9 mouse cellular contexts compared by ENCODE assay signal in genomic region chr17:8525971-8526740, GRCm38 (mm10). TPM values are rescaled to one million over a fixed set of nuclear protein-coding genes. Genes with fewer than 3 reads are reported as not detected.
A peak's percentile ranks its signal among the peaks of the same experiment; 100 is the strongest.
DNase-seq lines count a peak whose midpoint lies in the region; ATAC-seq lines count a peak whose summit lies in the region.
"Had no signal": no experiment of that assay in that cellular context is flagged by ENCODE, and none has a peak within 500 bp of the region (broad histone marks: within the 10 kb centered on the region; RNA-seq: fewer than 3 reads in every experiment).

No protein-coding gene starts in this region.

- DNase-seq in left cerebral cortex, postnatal 36 days (ENCODE audit: low spot score in 2 of 2), result peak; percentile 53 to 62
- no peak for DNase-seq in left cerebral cortex, adult 8-10 months (ENCODE audit: low spot score in 2 of 2)
- peak; percentile 68 to 71 for DNase-seq in cerebellum, adult 18-20 months
- DNase-seq in forebrain, embryonic 10.5 days (ENCODE audit: extremely low spot score, low spot score), result peak; percentile 31
- peak; percentile 8 for DNase-seq in kidney, postnatal 14 days
- DNase-seq in testis, postnatal 10 days (ENCODE audit: low spot score), result no peak
- DNase-seq in lung, adult 18-20 months, result no peak

- no peak overlapping the region for H3K27ac ChIP-seq in forebrain, embryonic 10.5 days
- no peak overlapping the region for H3K27ac ChIP-seq in stomach, embryonic 14.5 days (ENCODE audit: low read length)

- no peaks in the 10 kb centered on the region for H3K36me3 ChIP-seq in forebrain, embryonic 10.5 days (replicated peaks)
- H3K36me3 ChIP-seq in stomach, embryonic 14.5 days (ENCODE audit: control insufficient read depth, insufficient read depth, low read length), result no peaks in the 10 kb centered on the region

- H3K9ac ChIP-seq in stomach, embryonic 14.5 days (replicated peaks; ENCODE audit: low read depth, low read length), result no peak overlapping the region

- intact Hi-C loops in left cerebral cortex, postnatal 36 days (cut with DNase I), result loop anchor here (2.0 to 5.0 kb wide), 2 partner anchors 59 to 67 kb away; no protein-coding TSS in a partner anchor

- no peak for ATAC-seq in stomach, embryonic 14.5 days (ENCODE audit: insufficient number of reproducible peaks, insufficient read depth, low FRiP score, low read depth)

- 3% methylated on average over 21 of the region's 21 CpGs for WGBS in forebrain, embryonic 10.5 days
- 7% methylated on average over 21 of the region's 21 CpGs for WGBS in stomach, embryonic 14.5 days

- peaks cover 34% of the 10 kb centered on the region for H3K4me1 ChIP-seq in forebrain, embryonic 10.5 days
- H3K4me1 ChIP-seq in stomach, embryonic 14.5 days (ENCODE audit: control insufficient read depth, insufficient read depth, low read length), result peaks cover 10% of the 10 kb centered on the region; the same call in 1 of the 2 replicates

- peaks cover 64% of the 10 kb centered on the region for H3K27me3 ChIP-seq in forebrain, embryonic 10.5 days (ENCODE audit: poor library complexity, severe bottlenecking)
- H3K27me3 ChIP-seq in stomach, embryonic 14.5 days (ENCODE audit: control insufficient read depth, insufficient read depth, low read length), result peaks cover 26% of the 10 kb centered on the region; the same call in 1 of the 2 replicates

- peak overlapping the region; percentile 96 for H3K4me2 ChIP-seq in stomach, embryonic 14.5 days (replicated peaks; ENCODE audit: low read depth, low read length)

- peak overlapping the region; percentile 68 for H3K4me3 ChIP-seq in forebrain, embryonic 10.5 days
- peak overlapping the region; percentile 46; the same call in 1 of the 2 replicates for H3K4me3 ChIP-seq in stomach, embryonic 14.5 days (ENCODE audit: low read depth, low read length)

- H3K9me3 ChIP-seq in forebrain, embryonic 10.5 days, result no peaks in the 10 kb centered on the region
- H3K9me3 ChIP-seq in stomach, embryonic 14.5 days (ENCODE audit: control insufficient read depth, low read depth, low read length), result no peaks in the 10 kb centered on the region

RNA-seq across cellular contexts. Expression of gene Pde10a, which starts 1.0 kb away (rescaled TPM):
- 100 to 1,000 TPM in 1 of 2 experiments, 10 to 100 TPM in 1; 75.0 to 128 TPM for total RNA-seq in left cerebral cortex, postnatal 36 days (2021)
- total RNA-seq in left cerebral cortex, adult 8-10 months (2022), result 100 to 1,000 TPM; 174 to 238 (median 211) TPM
- 3.1 and 3.6 TPM in 2 replicates for polyA plus RNA-seq in forebrain, embryonic 10.5 days (2016; fragmentation: Nextera tagmentation; extraction: Ambion mirVana)
- polyA plus RNA-seq in stomach, embryonic 14.5 days (2014; fragmentation: Nextera tagmentation; extraction: Ambion mirVana), result 1.3 and 1.4 TPM in 2 replicates

RNA-seq across cellular contexts. Expression of gene Gm17087, which starts 40.6 kb away (rescaled TPM):
- not detected for total RNA-seq in left cerebral cortex, postnatal 36 days (2021)
- total RNA-seq in left cerebral cortex, adult 8-10 months (2022), result not detected
- not detected in 2 replicates for polyA plus RNA-seq in forebrain, embryonic 10.5 days (2016; fragmentation: Nextera tagmentation; extraction: Ambion mirVana)
- not detected in 2 replicates for polyA plus RNA-seq in stomach, embryonic 14.5 days (2014; fragmentation: Nextera tagmentation; extraction: Ambion mirVana)
- total RNA-seq: layer of hippocampus, postnatal 36 days had no signal

Comparison
In these comparisons a context has a peak if more than half of its experiments do, and no peak if none do; other contexts are left out.
1. DNase-seq: peak in left cerebral cortex, postnatal 36 days (2 of 2), cerebellum, adult 18-20 months (2 of 2), forebrain, embryonic 10.5 days (single experiment) and kidney, postnatal 14 days (single experiment); none in left cerebral cortex, adult 8-10 months (0 of 2), testis, postnatal 10 days (single experiment) and lung, adult 18-20 months (0 of 2).